Mouse (Mus musculus): ENCODE results near the gene Mfap3. TPM values are rescaled to one million over a fixed set of nuclear protein-coding genes. Genes with fewer than 3 reads are reported as not detected.

Mfap3 gene
- 40.8 TPM for polyA plus RNA-seq (2017; shearing (Covaris generic))

GRCm38 (mm10) chr11:57518091-57518750 is at the start of gene Mfap3, which contains the start of gene Fam114a2:
Mfap3 (plus strand) TSS chr11:57518664.
Fam114a2 (minus strand) TSS chr11:57518617.

Other genes starting within 250 kb of the Mfap3 start
- 117 TPM for gene Fam114a2, start within 50 bp of the Mfap3 start, polyA plus RNA-seq (2017; shearing (Covaris generic))
- 9.6 TPM for gene Galnt10, start 126.8 kb downstream of the Mfap3 start, polyA plus RNA-seq (2017; shearing (Covaris generic))